Mouse (Mus musculus) ES-Bruce4 (cell line): ENCODE data around the gene Gatad2b.

ENCODE experiments used
- CTCF ChIP-seq: IDR thresholded peaks from one replicate; pipeline ENCODE4 v1.8.1; 2011; ENCODE audit warnings: low read depth, low read length
- EP300 ChIP-seq: IDR thresholded peaks from 2 replicates; pipeline ENCODE4 v1.6.1; 2011; ENCODE audit warnings: low read depth, low read length; ENCODE audit not compliant: insufficient read depth

DNA sequence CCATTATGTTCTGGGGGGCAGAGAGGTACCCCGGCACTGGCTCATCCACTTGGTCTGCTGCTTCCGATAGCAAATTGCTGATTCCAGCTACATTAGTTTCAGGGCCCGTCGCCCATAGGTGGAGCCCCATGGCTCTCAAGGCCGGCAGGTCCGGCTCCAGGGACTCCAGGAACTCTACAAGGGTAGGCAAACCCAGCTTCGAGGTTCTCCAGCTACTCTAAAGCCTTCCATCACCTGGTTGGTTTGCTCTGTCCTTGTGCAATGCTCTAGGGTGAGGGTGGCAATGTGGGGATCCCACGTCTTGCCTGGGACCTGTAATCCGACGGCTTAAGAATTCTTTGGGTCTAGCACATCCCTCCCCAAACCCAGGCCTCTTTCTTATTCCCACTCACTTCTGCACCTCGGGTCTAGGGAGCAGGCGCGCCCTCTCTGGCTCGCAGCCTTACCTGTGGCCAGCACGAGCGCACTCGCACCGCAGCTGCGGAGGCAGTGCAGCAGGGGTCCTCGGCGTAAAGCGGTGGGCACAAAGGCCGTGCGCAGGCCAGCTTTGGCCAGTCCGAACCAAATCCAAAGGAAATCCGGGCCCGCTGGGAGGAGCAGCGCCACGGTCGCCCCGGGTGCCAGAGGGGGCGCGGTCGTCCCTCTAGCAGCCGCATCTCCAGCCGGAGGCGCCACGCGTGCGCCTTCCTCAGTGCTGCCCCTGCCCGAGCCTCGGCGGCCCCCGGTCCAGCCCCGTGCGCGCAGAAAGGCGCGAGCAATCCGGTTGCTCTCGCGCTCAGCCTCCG, 95.9 kb downstream of the Gatad2b start:
- TF ChIP-seq EP300 (no peak), CTCF (no peak)
